8 mouse cellular contexts compared by ENCODE assay signal in genomic region chr12:23315186-23315585, GRCm38 (mm10).
A peak's percentile ranks its signal among the peaks of the same experiment; 100 is the strongest.
DNase-seq lines count a peak whose midpoint lies in the region; ATAC-seq and TF ChIP-seq lines count a peak whose summit lies in the region.
"Not testable (repeated sequence)": the region's sequence is repeated elsewhere in the genome, so short reads cannot be mapped to it uniquely, and the experiment has no call there.

No protein-coding gene starts in this region.

- not testable (repeated sequence) for H3K9me3 ChIP-seq in forebrain, embryonic 14.5 days (replicated peaks; ENCODE audit: control insufficient read depth, low read length); heart, postnatal 0 days (replicated peaks; ENCODE audit: control insufficient read depth, low read length); intestine, postnatal 0 days (ENCODE audit: control insufficient read depth); liver, embryonic 11.5 days (ENCODE audit: control insufficient read depth, low read length); midbrain, embryonic 12.5 days; stomach, embryonic 14.5 days (ENCODE audit: control insufficient read depth, low read depth, low read length)

- H3K27ac ChIP-seq in forebrain, embryonic 14.5 days (ENCODE audit: low read depth, low read length); heart, postnatal 0 days (ENCODE audit: low read depth); intestine, postnatal 0 days (ENCODE audit: low read depth, low read length); liver, embryonic 11.5 days (ENCODE audit: low read depth, low read length); midbrain, embryonic 12.5 days (replicated peaks); stomach, embryonic 14.5 days (ENCODE audit: low read length): not testable (repeated sequence)

- under 1% methylated on average over 23 of the region's 38 CpGs for WGBS in forebrain, embryonic 14.5 days
- 0% methylated on average over 19 of the region's 38 CpGs for WGBS in heart, postnatal 0 days
- WGBS in intestine, postnatal 0 days = 2% methylated on average over 23 of the region's 38 CpGs
- under 1% methylated on average over 17 of the region's 38 CpGs for WGBS in liver, embryonic 11.5 days
- 2% methylated on average over 26 of the region's 38 CpGs for WGBS in midbrain, embryonic 12.5 days
- whole genome bisulfite sequencing in stomach, embryonic 14.5 days = under 1% methylated on average over 19 of the region's 38 CpGs

- DNase-seq in 3T3-L1 (ENCODE audit: low read depth, low spot score) = peak; percentile 1
- peak; percentile 35 for DNase-seq in brain, embryonic 14.5 days (ENCODE audit: low read depth)
- peak; percentile 5 for DNase-seq in forebrain, embryonic 14.5 days (ENCODE audit: low spot score)
- peak; percentile 4 for DNase-seq in heart, postnatal 0 days (ENCODE audit: low spot score)
- peak; percentile 56 for DNase-seq in liver, embryonic 11.5 days (ENCODE audit: low spot score)

- not testable (repeated sequence) for TF ChIP-seq POLR2A in brain, embryonic 14.5 days (IDR thresholded peaks at IDR 0.05; ENCODE audit: borderline replicate concordance, extremely low read depth, insufficient read depth, insufficient read length, poor library complexity, severe bottlenecking)

- H3K4me3 ChIP-seq in forebrain, embryonic 14.5 days (ENCODE audit: low read depth, low read length) = peak overlapping the region; percentile 18
- peak overlapping the region; percentile 30 for H3K4me3 ChIP-seq in heart, postnatal 0 days (ENCODE audit: low read depth, low read length)
- H3K4me3 ChIP-seq in intestine, postnatal 0 days (ENCODE audit: low read depth, low read length) = peak overlapping the region; percentile 29
- H3K4me3 ChIP-seq in liver, embryonic 11.5 days (ENCODE audit: low read depth, low read length) = peak overlapping the region; percentile 47
- peak overlapping the region; percentile 37 for H3K4me3 ChIP-seq in midbrain, embryonic 12.5 days
- H3K4me3 ChIP-seq in stomach, embryonic 14.5 days (ENCODE audit: low read depth, low read length) = peak overlapping the region; percentile 25

- not testable (repeated sequence) for H3K27me3 ChIP-seq in forebrain, embryonic 14.5 days (replicated peaks; ENCODE audit: control insufficient read depth, insufficient read depth, low read length); heart, postnatal 0 days (ENCODE audit: control insufficient read depth, insufficient read depth, low read length); intestine, postnatal 0 days (replicated peaks; ENCODE audit: control insufficient read depth, insufficient read depth, low read length); liver, embryonic 11.5 days (replicated peaks; ENCODE audit: control insufficient read depth, insufficient read depth, low read length); midbrain, embryonic 12.5 days; stomach, embryonic 14.5 days (ENCODE audit: control insufficient read depth, insufficient read depth, low read length)

- TF ChIP-seq CTCF in brain, embryonic 14.5 days (IDR thresholded peaks at IDR 0.05; ENCODE audit: borderline replicate concordance, extremely low read depth, insufficient read depth, insufficient read length); heart, postnatal 0 days (IDR thresholded peaks at IDR 0.05; ENCODE audit: low read depth); intestine, postnatal 0 days (IDR thresholded peaks at IDR 0.05; ENCODE audit: low read depth): not testable (repeated sequence)

- not testable (repeated sequence) for H3K9ac ChIP-seq in forebrain, embryonic 14.5 days (ENCODE audit: low read length); heart, postnatal 0 days (replicated peaks; ENCODE audit: low read depth, low read length); intestine, postnatal 0 days (ENCODE audit: low read depth, low read length); liver, embryonic 11.5 days (ENCODE audit: low read depth, low read length); midbrain, embryonic 12.5 days (replicated peaks); stomach, embryonic 14.5 days (replicated peaks; ENCODE audit: low read depth, low read length)

- ATAC-seq in forebrain, embryonic 14.5 days; heart, postnatal 0 days (ENCODE audit: insufficient read depth, low read depth); midbrain, embryonic 12.5 days (ENCODE audit: low FRiP score, low read depth): not testable (repeated sequence)
- ATAC-seq in intestine, postnatal 0 days = peak; percentile 56; the same call in 1 of the 2 replicates
- peak; percentile 74 for ATAC-seq in liver, embryonic 11.5 days (replicated peaks; ENCODE audit: low FRiP score)
- peak; percentile 77 for ATAC-seq in stomach, embryonic 14.5 days (ENCODE audit: insufficient number of reproducible peaks, insufficient read depth, low FRiP score, low read depth)

- H3K4me2 ChIP-seq in forebrain, embryonic 14.5 days (ENCODE audit: low read length) = peak overlapping the region; percentile 28; the same call in 1 of the 2 replicates
- peak overlapping the region; percentile 31; the same call in 1 of the 2 replicates for H3K4me2 ChIP-seq in heart, postnatal 0 days (ENCODE audit: low read depth, low read length)
- H3K4me2 ChIP-seq in intestine, postnatal 0 days (replicated peaks; ENCODE audit: low read depth) = peak overlapping the region; percentile 62
- peak overlapping the region; percentile 52 for H3K4me2 ChIP-seq in liver, embryonic 11.5 days
- peak overlapping the region; percentile 40 for H3K4me2 ChIP-seq in midbrain, embryonic 12.5 days (replicated peaks)
- H3K4me2 ChIP-seq in stomach, embryonic 14.5 days (replicated peaks; ENCODE audit: low read depth, low read length) = peak overlapping the region; percentile 25; the same call in 1 of the 2 replicates

- not testable (repeated sequence) for H3K4me1 ChIP-seq in forebrain, embryonic 14.5 days (ENCODE audit: control insufficient read depth, insufficient read depth, low read length); heart, postnatal 0 days (ENCODE audit: control insufficient read depth, insufficient read depth); intestine, postnatal 0 days (replicated peaks; ENCODE audit: control insufficient read depth, insufficient read depth, low read length); liver, embryonic 11.5 days (replicated peaks; ENCODE audit: control insufficient read depth, insufficient read depth, low read length); midbrain, embryonic 12.5 days; stomach, embryonic 14.5 days (ENCODE audit: control insufficient read depth, insufficient read depth, low read length)

- TF ChIP-seq EP300 in heart, postnatal 0 days (IDR thresholded peaks at IDR 0.05; ENCODE audit: low read depth) = not testable (repeated sequence)

- H3K36me3 ChIP-seq in forebrain, embryonic 14.5 days (ENCODE audit: control insufficient read depth, insufficient read depth, low read length); heart, postnatal 0 days (replicated peaks; ENCODE audit: control insufficient read depth, insufficient read depth, low read length); intestine, postnatal 0 days (ENCODE audit: control insufficient read depth, insufficient read depth); liver, embryonic 11.5 days (ENCODE audit: control insufficient read depth, insufficient read depth, low read length); midbrain, embryonic 12.5 days; stomach, embryonic 14.5 days (ENCODE audit: control insufficient read depth, insufficient read depth, low read length): not testable (repeated sequence)

Comparison
In these comparisons a context has a peak if more than half of its experiments do, and no peak if none do; other contexts are left out.
1. DNase-seq: peak in every context shown above with its lines; median percentile 56 in liver, embryonic 11.5 days; 35 in brain, embryonic 14.5 days; 5 in forebrain, embryonic 14.5 days; 4 in heart, postnatal 0 days; 1 in 3T3-L1.